Mouse (Mus musculus) spleen, adult 2 months (tissue): Measurements from ENCODE around the gene Tacr2. TPM values are rescaled to one million over a fixed set of nuclear protein-coding genes. Genes with fewer than 3 reads are reported as not detected.

ENCODE experiments used
- DNase-seq, 2 experiments: peaks; one replicate each; pipeline versions ENCODE4 v3.0.0 to v3.0.0-alpha.2; 2012 to 2021; ENCODE audit warnings: low spot score in 2 of 2, low read depth in 1 of 2
- H3K27ac ChIP-seq: fragments of 200-500 bp; 2 replicates; pipeline ENCODE4 v1.5.1; 2012; ENCODE audit warnings: low read length, inconsistent platforms; ENCODE audit not compliant: insufficient read depth
- H3K27me3 ChIP-seq: fragments of 200-500 bp; 2 replicates; pipeline ENCODE4 v1.6.1; 2012; ENCODE audit warnings: mild to moderate bottlenecking, moderate library complexity, low read length, inconsistent platforms; ENCODE audit not compliant: control insufficient read depth, insufficient read depth
- H3K36me3 ChIP-seq: fragments of 200-500 bp; 2 replicates; pipeline ENCODE4 v1.6.1; 2012; ENCODE audit warnings: mild to moderate bottlenecking, low read length, inconsistent platforms; ENCODE audit not compliant: control insufficient read depth, insufficient read depth
- H3K4me1 ChIP-seq: fragments of 200-500 bp; 2 replicates; pipeline ENCODE4 v1.6.1; 2011; ENCODE audit warnings: inconsistent platforms; ENCODE audit not compliant: control insufficient read depth, insufficient read depth, insufficient read length
- H3K4me3 ChIP-seq: fragments of 200-500 bp; 2 replicates; pipeline ENCODE4 v1.5.1; 2011; ENCODE audit warnings: mild to moderate bottlenecking, inconsistent platforms; ENCODE audit not compliant: insufficient read depth, insufficient read length; ENCODE audit errors: extremely low read depth
- CTCF ChIP-seq: fragments of 200-500 bp; IDR thresholded peaks from 2 replicates; pipeline ENCODE4 v1.5.1; 2011; ENCODE audit warnings: mild to moderate bottlenecking, inconsistent platforms; ENCODE audit not compliant: insufficient read depth, insufficient read length, insufficient replicate concordance; ENCODE audit errors: extremely low read depth
- POLR2A ChIP-seq: fragments of 200-500 bp; IDR thresholded peaks from 2 replicates; pipeline ENCODE4 v1.6.1; 2011; ENCODE audit warnings: low read depth, low read length, inconsistent platforms
- WGBS: fragments of 180-500 bp; shearing (Covaris S2); methylation state at CpG from one replicate; pipeline ENCODE4 v1.1.7; 2018; 5-methylcytosine and 5-hydroxymethylcytosine counted together
- polyA plus RNA-seq: library from polyadenylated mRNA; depleted of rRNA; stranded (reverse); fragments of >200 nt; gene quantifications from 2 replicates; pipeline ENCODE4 v1.2.3, GENCODE M21; 2012; rRNA removed

Tacr2 gene
- not detected in 2 replicates for polyA plus RNA-seq

GRCm38 (mm10) chr10:62252000-62252488 is at the start of gene Tacr2:
Gene Tacr2 (plus strand): TSS chr10:62252438.
- 87% methylated on average over 12 of the region's 12 CpGs for WGBS
- Histone ChIP-seq H3K27me3 (no peaks in the 10 kb centered on the region), H3K4me3 (no peak within 1 kb of the TSS), H3K27ac (no peak within 1 kb of the TSS), H3K4me1 (no peaks in the 10 kb centered on the region), H3K36me3 (no peaks in the 10 kb centered on the region)
- no peak for DNase-seq
- TF ChIP-seq POLR2A (no peak), CTCF (no peak)

GRCm38 (mm10) chr10:62202574-62202973 is 49.7 kb upstream of the Tacr2 start:
- Histone ChIP-seq H3K27me3 (0 out of 2 replicates have a peak, but pooled peaks cover 1% of the 10 kb centered on the region), H3K4me1 (no peaks in the 10 kb centered on the region), H3K27ac (no peak overlapping the region), H3K4me3 (no peak overlapping the region), H3K36me3 (no peaks in the 10 kb centered on the region)
- DNase-seq: no peak
- TF ChIP-seq POLR2A: no peak
- no peak for TF ChIP-seq CTCF
- 81% methylated on average over 6 of the region's 6 CpGs for WGBS

- 74% methylated on average over 10 of the region's 10 CpGs for WGBS
Measured at GRCm38 (mm10) chr10:62208241-62208896, 43.9 kb upstream of the Tacr2 start.

GRCm38 (mm10) chr10:62211310-62211709 is 40.9 kb upstream of the Tacr2 start:
- 64% methylated on average over 6 of the region's 6 CpGs for WGBS
- TF ChIP-seq POLR2A (no peak), CTCF (no peak)
- Histone ChIP-seq H3K27me3 (0 out of 2 replicates have a peak, but pooled peaks cover 1% of the 10 kb centered on the region), H3K36me3 (no peaks in the 10 kb centered on the region), H3K27ac (no peak overlapping the region), H3K4me1 (no peaks in the 10 kb centered on the region), H3K4me3 (no peak overlapping the region)
- no peak for DNase-seq

More at GRCm38 (mm10) chr10:62208241-62208896, 43.9 kb upstream of the Tacr2 start:
- no peak overlapping the region for H3K27ac ChIP-seq
- 0 out of 2 replicates have a peak, but pooled peaks cover 1% of the 10 kb centered on the region for H3K27me3 ChIP-seq
- DNase-seq: no peak
- TF ChIP-seq CTCF (no peak), POLR2A (no peak)
- no peak overlapping the region for H3K4me3 ChIP-seq
- no peaks in the 10 kb centered on the region for H3K36me3 ChIP-seq
- H3K4me1 ChIP-seq: no peaks in the 10 kb centered on the region

GRCm38 (mm10) chr10:62215169-62215616 is 37.0 kb upstream of the Tacr2 start:
- DNase-seq: no peak
- H3K36me3 ChIP-seq: no peaks in the 10 kb centered on the region
- no peaks in the 10 kb centered on the region; the same call in 1 of the 2 replicates for H3K4me1 ChIP-seq
- 51% methylated on average over 5 of the region's 5 CpGs for WGBS
- no peak overlapping the region for H3K27ac ChIP-seq
- no peaks in the 10 kb centered on the region for H3K27me3 ChIP-seq
- no peak overlapping the region for H3K4me3 ChIP-seq
- TF ChIP-seq POLR2A: no peak
- TF ChIP-seq CTCF: no peak

- Histone ChIP-seq H3K36me3 (no peaks in the 10 kb centered on the region), H3K27me3 (no peaks in the 10 kb centered on the region), H3K27ac (peak overlapping the region; percentile 45; the same call in 1 of the 2 replicates), H3K4me3 (no peak overlapping the region), H3K4me1 (no peaks in the 10 kb centered on the region; the same call in 1 of the 2 replicates)
- DNase-seq: no peak
- WGBS: 87% methylated on average over 8 of the region's 8 CpGs
- TF ChIP-seq CTCF (no peak), POLR2A (no peak)
Measured at GRCm38 (mm10) chr10:62215633-62216032, 36.6 kb upstream of the Tacr2 start.

- TF ChIP-seq POLR2A (no peak), CTCF (no peak)
- WGBS: 35% methylated on average over 5 of the region's 5 CpGs
- DNase-seq: peak in 1 of 2 experiments; percentile 10
- H3K27me3 ChIP-seq: no peaks in the 10 kb centered on the region
- H3K4me3 ChIP-seq: no peak overlapping the region
- no peaks in the 10 kb centered on the region for H3K36me3 ChIP-seq
- H3K27ac ChIP-seq: peak overlapping the region; percentile 70
- H3K4me1 ChIP-seq: no peaks in the 10 kb centered on the region; the same call in 1 of the 2 replicates
Measured at GRCm38 (mm10) chr10:62216595-62216994, 35.6 kb upstream of the Tacr2 start.
